Mouse (Mus musculus) WW6 (cell line): ENCODE measurements at regions not wholly inside any gene's neighbourhood (a gene's known extent, or its start where the extent isn't known, plus 50 kb on each side); places are given as distances from the start of the nearest gene placed in this dataset.

Source experiments
- DNase-seq: peaks from one replicate; pipeline ENCODE4 v3.0.0-alpha.2; 2013; ENCODE audit warnings: low read depth, low spot score

DNA sequence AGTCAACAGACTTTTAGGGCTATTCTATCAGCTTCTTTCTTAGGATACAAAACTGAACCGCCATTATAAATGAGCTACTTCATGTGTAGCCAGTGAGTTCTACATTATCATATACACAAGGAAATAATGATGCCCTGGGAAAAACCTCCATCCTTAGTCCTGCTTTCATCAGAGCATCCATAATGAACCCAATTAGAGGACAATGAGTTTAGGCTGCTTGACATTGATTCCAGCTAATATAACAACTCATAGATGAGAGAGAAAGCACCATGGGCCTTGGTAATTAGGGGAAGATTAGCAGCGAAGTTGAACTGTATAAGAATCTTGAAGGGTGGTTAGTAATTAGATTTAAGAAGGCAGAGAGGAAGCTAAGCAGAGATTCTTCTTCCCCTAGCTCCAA lies 405.7 kb downstream of the Ipmk start:
- no peak for DNase-seq

DNA sequence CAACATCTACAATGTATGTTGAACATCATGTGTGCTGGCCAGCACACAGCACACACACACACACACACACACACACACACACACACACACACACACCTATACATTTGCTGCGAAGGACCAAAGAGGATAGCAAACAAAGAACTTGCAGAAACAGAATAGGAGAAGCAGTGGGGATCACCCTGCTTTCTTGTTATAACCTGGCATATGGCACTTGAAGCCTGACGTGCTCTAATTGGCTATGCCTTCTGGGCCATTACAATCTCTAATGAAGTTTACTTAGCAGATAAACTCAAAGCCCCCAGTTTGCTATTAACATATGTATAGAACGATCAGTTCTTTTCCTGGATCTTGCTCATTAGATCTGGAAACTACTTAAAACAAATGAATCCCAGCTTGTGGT lies 407.2 kb downstream of the Ipmk start:
- no peak for DNase-seq

DNA sequence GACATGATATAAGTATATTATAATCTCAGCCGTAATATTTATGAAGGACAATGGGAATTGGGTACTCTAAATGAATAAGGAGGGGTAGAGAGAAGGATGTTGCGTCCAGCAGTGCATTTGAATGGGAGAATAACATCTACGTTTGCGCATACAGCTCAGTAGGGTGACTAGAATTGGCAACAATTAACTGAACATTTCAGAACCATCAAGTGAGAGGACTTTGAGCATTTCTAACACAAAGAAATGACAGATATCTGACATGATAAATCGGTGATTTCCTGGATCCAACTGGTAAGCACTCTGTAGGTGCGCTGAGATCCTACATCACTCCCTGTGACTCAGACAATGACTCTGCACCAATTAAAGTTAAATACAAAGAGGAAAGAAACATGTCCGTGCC lies 431.3 kb downstream of the Ipmk start:
- DNase-seq: no peak

DNA sequence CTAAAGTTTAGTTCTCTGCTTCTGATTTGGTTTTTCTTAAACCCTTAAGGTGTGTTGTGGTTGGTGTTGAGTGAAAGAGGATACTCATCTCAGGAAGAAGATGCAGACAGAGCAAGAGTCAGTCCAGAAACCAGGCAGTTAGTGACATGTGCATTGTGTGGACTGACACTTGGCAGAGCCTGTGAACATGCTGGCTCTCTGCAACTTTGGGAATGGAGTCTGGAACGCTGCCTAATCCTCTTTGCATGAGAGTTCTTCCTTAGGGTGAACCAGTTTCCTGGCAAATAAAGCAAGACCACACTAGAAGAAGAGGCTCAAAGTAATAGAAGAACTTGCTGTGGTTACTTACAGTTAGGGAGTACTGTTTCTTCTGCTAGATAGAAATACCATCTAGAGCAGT lies 441.7 kb downstream of the Ipmk start:
- DNase-seq: no peak

DNA sequence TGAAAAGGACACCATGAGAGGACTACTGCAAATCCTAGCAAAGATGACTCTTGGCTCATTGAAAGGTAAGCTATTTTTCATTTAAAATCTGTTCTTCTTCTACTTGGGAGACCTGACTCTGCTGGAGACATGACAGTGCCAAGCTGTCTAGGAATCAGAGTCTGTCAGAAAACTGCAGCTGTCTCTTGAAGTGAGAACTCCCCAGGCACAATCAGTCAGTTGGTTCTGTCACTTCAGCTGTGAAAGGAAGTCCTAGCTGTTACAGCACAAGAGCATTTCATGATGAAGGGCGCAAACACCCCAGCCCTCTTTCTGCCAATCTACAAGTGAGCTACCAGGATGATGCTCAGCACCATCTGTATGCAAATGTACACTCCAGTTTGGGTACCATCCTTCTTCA lies 442.4 kb downstream of the Ipmk start:
- no peak for DNase-seq

DNA sequence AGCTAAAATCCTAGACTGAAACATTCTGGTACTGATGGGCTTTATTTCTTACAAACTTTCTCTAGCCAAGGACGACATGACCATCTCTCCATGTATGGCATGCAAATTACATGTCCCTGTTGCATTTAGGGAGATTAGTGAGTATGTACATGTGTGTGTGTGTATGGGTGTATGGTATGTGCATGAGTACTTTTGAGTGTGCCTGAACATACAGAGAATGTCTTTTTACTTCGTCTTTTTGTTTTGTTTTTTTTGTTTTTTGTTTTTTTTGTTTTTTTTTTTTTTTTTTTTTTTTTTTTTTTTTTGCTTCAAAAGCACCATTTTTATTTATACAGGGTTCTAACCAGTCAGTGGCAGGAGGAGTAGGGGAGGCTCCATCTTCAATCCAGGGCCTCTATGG lies 451.1 kb downstream of the Ipmk start:
- no peak for DNase-seq

DNA sequence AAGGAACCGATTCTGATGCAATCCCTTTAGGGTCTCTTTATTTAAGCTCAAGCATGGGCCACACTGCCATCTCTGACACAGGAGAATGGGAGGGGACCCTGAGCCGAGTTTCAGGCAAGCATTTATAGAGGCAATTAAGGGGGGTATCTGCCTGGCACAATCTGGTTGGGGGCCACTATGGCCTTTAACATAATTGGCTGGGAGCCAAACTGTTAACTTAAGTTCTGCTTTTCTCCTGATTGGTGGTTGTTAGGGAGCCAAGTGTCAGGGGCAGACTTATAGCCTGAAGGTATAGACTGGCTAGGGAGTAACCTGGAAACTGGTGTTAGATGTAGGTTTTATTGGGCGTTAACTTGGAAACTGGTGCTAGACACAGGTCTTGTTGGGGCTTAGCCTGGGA lies 454.9 kb downstream of the Ipmk start:
- no peak for DNase-seq

DNA sequence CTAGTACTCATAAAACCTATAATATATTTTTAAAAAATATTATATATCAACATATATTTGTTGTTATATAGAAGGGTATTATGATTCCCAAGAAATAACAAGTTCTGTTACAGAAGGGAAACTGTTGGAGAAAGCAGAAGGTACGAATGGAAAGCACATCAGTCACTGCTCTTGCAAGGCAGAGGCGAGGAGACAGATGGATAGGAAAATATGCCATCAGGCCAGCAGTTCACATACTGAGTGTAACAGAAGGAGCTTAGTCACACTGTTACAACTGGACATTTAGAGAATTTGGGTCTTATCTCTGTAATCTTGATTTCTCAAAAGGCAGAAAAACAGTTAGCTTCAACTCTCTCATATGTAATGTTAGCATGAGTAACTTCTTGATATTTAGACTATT lies 485.1 kb downstream of the Ipmk start:
- no peak for DNase-seq

DNA sequence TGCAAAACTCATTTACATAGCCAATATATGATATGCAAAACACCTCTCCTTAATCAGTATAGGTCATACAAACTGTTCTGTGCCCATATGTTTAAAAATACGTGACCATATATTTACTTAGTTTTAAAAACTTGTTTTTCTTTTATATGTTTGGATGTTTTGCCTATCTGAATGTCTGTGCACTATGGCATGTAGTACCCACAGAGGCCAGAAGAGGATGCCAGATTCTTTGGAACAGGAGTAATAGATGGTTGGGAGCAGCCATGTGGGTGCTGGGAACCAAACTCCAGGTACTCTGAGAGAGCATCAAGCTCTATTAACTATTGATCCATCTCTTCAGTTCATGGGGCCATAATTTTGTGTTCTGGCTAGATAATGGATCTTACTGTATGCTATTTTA lies 487.5 kb downstream of the Ipmk start:
- DNase-seq: no peak

DNA sequence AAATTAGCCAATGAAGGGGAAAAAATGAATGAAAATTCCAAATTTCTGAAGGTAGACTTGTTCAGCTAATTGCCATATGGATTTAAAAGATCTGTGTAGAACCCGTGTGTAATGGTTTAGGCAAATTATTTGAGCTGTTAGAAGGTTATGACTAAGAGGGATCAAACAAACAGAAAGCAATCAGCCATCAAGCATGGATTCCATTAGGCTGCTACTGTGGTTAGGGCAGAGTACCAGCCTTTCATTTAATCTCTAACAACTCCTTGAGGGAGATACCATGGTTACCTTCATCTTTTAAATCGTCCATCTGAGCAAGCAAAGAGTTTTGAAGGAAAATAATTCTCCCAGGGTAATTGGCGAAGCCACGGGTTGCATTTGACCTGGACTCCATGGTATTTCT lies 509.5 kb downstream of the Ipmk start:
- DNase-seq: no peak

DNA sequence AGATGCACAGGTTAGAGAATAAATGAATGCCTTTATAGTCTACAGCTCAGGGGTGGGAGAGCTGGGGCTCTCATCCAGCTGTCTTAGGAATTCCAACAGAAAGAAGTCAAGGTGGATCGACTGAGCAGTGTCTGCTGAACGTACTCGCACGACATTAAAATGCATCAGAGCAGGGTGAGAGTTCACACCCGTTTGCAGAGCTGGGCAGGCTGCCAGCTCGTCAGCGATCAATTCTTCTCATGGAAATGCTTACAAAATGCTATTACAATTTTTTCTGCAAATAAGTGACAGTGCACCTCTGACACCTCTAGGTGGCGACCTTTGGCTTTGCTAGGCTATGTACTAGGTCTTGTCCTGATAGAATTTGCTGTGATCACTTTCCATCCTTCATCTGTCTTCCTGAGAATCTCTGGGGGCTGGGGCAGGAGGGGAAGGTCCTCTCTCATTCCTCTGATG lies 510.0 kb downstream of the Ipmk start:
- no peak for DNase-seq

DNA sequence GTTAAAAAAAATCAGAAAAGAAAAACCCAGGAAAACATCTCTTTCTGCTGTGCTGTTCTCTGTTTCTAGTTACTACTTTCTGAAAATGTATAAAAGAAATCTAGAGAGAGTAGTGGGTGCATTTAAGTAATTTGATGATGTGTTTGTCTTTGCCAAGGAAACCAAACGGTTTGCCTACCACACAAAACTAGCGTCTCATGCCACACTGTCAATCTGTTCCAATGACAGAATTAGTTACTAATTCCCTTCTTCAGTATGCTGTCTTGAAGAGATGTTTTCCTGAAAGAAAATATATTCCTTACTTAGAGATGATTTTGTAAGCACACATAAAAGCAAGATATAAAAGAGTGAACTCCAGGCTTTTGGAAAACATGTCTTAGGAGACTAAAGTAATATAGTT lies 546.2 kb downstream of the Ipmk start:
- no peak for DNase-seq

DNA sequence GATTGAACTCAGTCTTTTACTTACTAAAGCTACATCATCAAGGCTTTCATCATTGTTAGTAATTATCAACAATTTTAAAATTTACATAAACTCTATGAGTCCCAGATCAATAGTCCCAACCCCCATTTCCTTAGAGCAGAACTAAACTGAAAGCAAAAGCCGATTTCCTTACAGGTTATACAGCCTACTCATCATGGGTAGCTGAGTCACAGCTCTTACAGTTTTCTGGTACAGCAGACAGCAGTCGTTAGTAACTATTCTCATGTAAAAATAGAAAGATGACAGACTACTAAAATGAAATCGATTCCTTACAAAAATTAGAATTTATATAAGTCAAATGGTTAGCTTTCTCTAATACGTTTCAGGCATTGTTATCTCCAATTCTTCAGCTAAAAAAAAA lies 557.5 kb downstream of the Ipmk start:
- no peak for DNase-seq
